Mouse (Mus musculus) limb, embryonic 10.5 days (tissue): ENCODE measurements at regions not wholly inside any gene's neighbourhood (a gene's known extent, or its start where the extent isn't known, plus 50 kb on each side); places are given as distances from the start of the nearest gene placed in this dataset.

Source experiments
- DNase-seq: peaks from one replicate; pipeline ENCODE4 v3.0.0-alpha.2; 2017; ENCODE audit warnings: low spot score
- H3K27ac ChIP-seq: fragments of 300-500 bp; sonication (generic); 2 replicates; pipeline ENCODE4 v1.5.1; 2016; ENCODE audit warnings: mild to moderate bottlenecking
- H3K27me3 ChIP-seq: fragments of 300-500 bp; sonication (generic); 2 replicates; pipeline ENCODE4 v1.6.1; 2016; ENCODE audit warnings: low read depth, mild to moderate bottlenecking; ENCODE audit not compliant: poor library complexity, severe bottlenecking
- H3K36me3 ChIP-seq: fragments of 300-500 bp; sonication (generic); 2 replicates; pipeline ENCODE4 v1.6.1; 2016; ENCODE audit warnings: mild to moderate bottlenecking, moderate library complexity
- H3K4me1 ChIP-seq: fragments of 300-500 bp; sonication (generic); 2 replicates; pipeline ENCODE4 v1.6.1; 2016
- H3K4me3 ChIP-seq: fragments of 300-500 bp; sonication (generic); 2 replicates; pipeline ENCODE4 v1.5.1; 2016; ENCODE audit warnings: mild to moderate bottlenecking, moderate library complexity
- H3K9me3 ChIP-seq: fragments of 300-500 bp; sonication (generic); replicated peaks from 2 replicates; pipeline ENCODE4 v1.6.1; 2016; ENCODE audit warnings: mild to moderate bottlenecking
- WGBS: fragments of 180-500 bp; shearing (Covaris S2); methylation state at CpG from one replicate; pipeline ENCODE4 v1.1.7; 2016; 5-methylcytosine and 5-hydroxymethylcytosine counted together

DNA sequence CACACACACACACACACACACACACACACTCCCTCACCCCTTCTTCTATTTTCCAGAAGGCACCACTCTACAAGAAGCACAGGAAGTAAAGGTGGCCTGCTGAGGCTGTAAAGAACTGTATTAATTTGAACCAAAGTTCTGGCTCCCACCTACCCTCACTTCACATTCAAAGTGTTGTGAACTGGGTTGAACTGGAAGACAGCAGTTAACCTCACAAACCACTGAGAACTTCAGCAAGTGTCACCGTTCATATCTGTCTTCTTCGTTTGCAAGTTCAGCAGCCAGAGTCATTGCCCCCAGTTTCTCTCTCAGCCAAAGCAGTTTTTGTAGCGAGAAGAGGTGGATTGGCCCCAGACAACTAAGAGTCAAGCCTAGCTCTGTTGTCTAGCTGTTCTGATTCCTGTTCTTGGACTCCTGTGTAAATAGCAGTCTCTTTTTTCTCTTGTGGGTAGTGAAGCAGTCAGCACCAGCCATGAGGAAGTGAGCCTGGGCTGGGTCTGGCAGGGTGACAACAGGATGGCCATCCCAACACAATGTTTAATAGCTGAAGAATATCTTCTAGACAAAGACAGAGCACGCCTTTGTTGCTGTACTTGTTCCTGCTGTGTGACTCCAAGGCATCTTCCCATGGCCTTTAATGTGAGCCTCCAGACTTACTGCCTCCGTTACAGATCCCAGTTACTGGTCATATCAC, 452.0 kb upstream of the Meis1 start:
- H3K4me3 ChIP-seq: no peak overlapping the region
- WGBS: 93% methylated on average over 5 of the region's 5 CpGs
- no peak overlapping the region for H3K27ac ChIP-seq
- no peaks in the 10 kb centered on the region for H3K9me3 ChIP-seq
- H3K4me1 ChIP-seq: peaks cover 16% of the 10 kb centered on the region
- H3K36me3 ChIP-seq: no peaks in the 10 kb centered on the region
- no peaks in the 10 kb centered on the region for H3K27me3 ChIP-seq
- no peak for DNase-seq

DNA sequence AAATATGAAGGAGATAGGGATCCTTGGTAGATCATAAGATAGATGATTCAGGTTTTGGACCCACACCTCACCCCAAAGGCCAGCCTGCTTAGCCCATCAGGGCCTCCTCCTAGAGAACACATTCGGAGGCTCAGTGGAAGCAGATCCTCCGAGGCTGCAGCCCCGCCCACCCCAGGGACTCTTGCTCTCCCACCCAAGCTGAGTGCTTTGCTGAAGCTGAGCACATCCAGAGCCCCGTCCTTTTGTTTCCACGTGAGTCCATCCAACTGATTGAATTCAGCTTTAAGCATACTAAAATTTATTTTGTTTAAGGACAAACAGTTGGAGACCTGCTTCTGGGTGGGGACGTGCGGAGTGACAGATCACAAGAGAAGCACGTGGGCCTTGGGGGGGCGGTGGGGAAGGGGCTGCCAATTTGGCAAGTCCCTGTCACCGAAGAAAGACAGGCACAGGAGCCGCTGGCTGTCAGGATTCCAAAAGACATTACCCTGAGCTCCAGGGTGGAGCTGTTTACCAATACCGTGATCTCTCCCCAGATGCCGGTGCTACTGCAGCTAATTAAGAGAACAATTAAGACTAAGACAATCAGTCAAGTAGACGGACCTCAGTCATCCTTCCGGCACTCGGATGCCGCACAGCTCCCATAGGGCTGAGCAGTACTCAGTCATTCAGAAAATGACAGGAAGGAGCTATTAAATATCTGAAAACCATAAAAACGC, 448.9 kb upstream of the Spred2 start:
- Histone ChIP-seq H3K27ac (no peak overlapping the region), H3K36me3 (no peaks in the 10 kb centered on the region), H3K4me3 (0 out of 2 replicates have a peak overlapping the region, but pooled peaks have one; percentile 18), H3K4me1 (peaks cover 8% of the 10 kb centered on the region), H3K27me3 (no peaks in the 10 kb centered on the region), H3K9me3 (no peaks in the 10 kb centered on the region)
- WGBS: 23% methylated on average over 18 of the region's 18 CpGs
- no peak for DNase-seq

DNA sequence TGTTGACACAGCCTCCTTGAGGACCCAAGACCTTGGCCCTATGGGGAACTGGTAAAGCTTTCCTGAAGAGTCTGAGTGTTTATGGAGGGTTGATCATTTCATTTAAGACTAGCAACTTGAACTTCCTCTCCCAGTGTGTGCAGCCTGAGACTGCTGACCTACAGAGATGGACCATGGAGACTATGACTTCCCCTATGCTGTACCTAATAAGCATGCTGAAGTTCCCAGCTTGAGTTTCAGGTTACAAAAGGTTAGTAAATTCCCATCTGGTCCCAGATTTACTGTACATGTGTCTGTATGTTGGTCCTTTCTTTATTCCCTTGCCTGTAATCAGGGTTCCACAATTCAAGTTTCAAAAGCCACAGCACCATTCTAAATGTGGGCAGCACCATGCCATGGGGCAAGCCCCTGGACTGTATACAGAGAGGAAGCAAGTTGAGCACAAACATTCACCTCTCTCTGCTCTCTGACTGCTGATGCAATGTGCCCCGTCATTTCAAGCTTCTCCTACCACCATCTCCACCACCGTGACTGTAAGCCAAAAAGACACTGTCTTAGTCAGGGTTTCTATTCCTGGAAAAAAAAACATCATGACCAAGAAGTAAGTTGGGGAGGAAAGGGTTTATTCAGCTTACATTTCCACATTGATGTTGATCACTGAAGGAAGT, 431.0 kb upstream of the Spred2 start:
- H3K27me3 ChIP-seq: no peaks in the 10 kb centered on the region
- no peaks in the 10 kb centered on the region for H3K36me3 ChIP-seq
- no peak for DNase-seq
- H3K4me3 ChIP-seq: no peak overlapping the region
- no peaks in the 10 kb centered on the region for H3K9me3 ChIP-seq
- WGBS: 83% methylated on average over 2 of the region's 2 CpGs
- H3K27ac ChIP-seq: no peak overlapping the region
- H3K4me1 ChIP-seq: no peaks in the 10 kb centered on the region

DNA sequence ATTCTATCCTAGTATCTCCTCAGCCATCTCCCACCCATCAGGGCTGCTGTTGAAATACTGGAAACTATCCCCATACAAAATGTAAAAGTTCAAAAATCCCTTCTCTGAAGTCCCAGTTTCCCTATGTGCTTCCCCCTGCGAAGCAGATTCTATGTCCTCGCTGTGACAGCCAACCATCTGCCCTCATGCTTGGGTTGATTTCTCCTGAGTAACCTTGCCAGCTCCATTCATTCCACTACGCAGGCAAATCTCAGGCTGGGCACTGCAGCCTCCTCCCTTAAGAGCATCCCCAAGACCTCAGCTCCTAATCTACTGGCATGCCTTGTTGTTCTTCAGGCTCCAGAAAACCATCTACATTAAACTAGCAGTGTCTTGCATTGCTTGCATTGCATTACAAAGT, 402.5 kb upstream of the Spred2 start:
- Histone ChIP-seq H3K9me3 (no peaks in the 10 kb centered on the region), H3K4me1 (no peaks in the 10 kb centered on the region), H3K36me3 (no peaks in the 10 kb centered on the region), H3K27ac (no peak overlapping the region), H3K27me3 (no peaks in the 10 kb centered on the region), H3K4me3 (no peak overlapping the region)
- 87% methylated on average over 3 of the region's 3 CpGs for WGBS
- DNase-seq: no peak

DNA sequence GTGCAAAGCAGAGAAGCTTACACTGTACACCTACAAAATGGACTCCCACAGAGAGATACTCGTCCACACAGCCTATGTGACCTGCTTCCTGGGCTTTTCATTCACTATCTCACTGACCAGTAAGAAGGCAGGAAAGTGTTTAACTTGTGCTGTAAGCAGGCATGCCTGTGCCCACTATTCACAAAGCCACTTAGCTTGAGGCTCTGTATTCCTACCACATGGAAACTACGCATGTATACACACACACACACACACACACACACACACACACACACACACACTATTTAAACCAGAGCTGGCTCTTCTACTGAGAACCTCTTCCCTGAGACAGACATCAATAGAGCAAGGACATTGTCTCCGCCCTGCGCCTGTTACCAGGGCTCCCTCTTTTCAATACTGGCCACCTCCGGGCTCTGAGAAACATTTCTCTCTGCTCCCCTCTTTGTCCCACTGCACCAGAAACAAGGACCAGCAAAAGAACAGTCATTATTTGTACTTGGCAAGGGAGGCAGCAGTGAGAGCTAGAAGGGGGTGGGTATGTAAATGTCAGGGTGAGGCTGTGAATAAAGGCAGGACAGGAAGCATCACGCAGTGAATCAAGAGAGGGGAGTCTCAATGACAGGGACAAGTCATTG, 400.2 kb upstream of the Spred2 start:
- Histone ChIP-seq H3K4me1 (no peaks in the 10 kb centered on the region), H3K4me3 (no peak overlapping the region), H3K36me3 (no peaks in the 10 kb centered on the region), H3K27ac (no peak overlapping the region), H3K9me3 (no peaks in the 10 kb centered on the region), H3K27me3 (no peaks in the 10 kb centered on the region)
- no peak for DNase-seq
- 68% methylated on average over 6 of the region's 6 CpGs for WGBS

DNA sequence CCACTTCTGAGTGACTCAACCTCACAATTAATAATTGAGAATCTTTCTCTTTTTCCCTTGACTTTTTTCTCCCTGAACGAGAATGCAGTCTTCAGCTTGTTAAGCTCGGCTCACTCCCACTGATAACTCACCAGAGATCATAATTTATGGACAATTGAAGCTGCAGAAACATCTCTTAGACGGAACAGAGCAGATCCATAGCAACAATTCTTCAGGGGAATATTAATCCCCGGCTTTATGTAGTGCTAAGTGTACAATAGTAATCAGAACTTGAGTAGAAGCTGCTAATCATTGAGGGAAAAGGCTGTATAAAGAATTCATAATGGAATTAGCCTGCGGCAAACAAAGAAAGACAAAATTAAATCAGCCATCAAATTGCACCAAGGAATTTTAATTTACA, 395.0 kb upstream of the Spred2 start:
- H3K27me3 ChIP-seq: peaks cover 5% of the 10 kb centered on the region; the same call in 1 of the 2 replicates

DNA sequence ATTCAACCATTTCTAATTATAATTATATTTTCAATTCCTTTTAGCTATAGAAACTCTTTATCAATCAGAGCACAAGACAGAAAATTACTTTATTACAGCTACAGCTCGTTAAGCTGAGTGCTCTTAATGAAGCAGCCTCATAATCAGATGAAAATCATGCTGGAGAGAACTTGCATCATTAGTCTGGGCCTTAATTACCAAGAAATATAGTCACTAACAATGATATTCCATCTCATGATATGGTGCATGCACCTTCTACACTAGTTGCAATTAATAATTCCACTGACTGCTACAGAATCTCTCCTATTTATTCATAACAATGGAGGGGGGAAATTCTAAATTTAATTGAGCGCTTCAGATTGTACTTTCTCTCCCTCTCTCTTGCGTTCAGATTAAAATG, 393.5 kb upstream of the Spred2 start:
- Histone ChIP-seq H3K9me3 (no peaks in the 10 kb centered on the region), H3K27me3 (peaks cover 5% of the 10 kb centered on the region; the same call in 1 of the 2 replicates), H3K36me3 (no peaks in the 10 kb centered on the region), H3K4me1 (peaks cover 18% of the 10 kb centered on the region), H3K27ac (no peak overlapping the region), H3K4me3 (no peak overlapping the region)
- WGBS: 82% methylated on average over 3 of the region's 3 CpGs
- DNase-seq: no peak

More for the DNA sequence above, 395.0 kb upstream of the Spred2 start:
- DNase-seq: no peak
- H3K27ac ChIP-seq: no peak overlapping the region
- no peaks in the 10 kb centered on the region for H3K36me3 ChIP-seq
- H3K4me3 ChIP-seq: no peak overlapping the region
- 61% methylated on average over 5 of the region's 5 CpGs for whole genome bisulfite sequencing
- H3K4me1 ChIP-seq: peaks cover 18% of the 10 kb centered on the region
- H3K9me3 ChIP-seq: no peaks in the 10 kb centered on the region

DNA sequence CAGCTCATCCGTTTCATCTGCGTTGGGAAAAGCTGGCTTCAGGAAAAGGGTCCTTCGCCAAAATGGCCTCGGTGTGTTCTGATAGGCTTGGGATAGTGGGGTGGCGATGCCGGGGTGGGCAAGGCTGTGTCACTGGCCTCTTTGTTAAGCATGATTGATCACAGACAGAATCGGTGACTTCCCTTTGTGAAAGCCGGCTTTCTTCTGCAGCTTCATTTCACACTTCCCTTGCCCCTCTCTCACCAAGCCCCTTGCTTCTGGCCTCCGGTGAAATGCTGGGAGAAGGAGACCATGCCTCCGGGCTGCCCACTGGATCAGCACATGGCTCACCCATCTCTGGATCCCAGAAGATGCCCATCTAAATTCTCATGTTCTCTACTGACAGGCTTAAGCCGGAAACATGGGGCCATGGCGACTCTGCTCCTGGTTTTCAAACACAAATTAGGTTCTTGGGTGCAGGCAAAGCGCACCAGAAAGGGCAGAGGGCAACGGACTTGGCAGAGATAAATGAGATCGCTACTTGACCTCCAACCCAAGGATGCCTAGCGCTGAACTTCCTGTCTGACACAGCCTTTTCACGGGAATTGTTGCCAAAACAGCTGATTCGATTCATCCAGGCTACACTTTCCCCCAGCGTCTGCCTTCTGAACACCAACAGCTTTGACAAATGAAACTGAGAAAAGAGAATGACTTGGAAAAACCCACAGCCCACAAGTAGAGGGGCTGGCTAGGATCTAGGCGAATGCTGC, 392.7 kb upstream of the Spred2 start:
- Histone ChIP-seq H3K27me3 (peaks cover 5% of the 10 kb centered on the region; the same call in 1 of the 2 replicates), H3K4me3 (peak overlapping the region; percentile 28), H3K9me3 (no peaks in the 10 kb centered on the region), H3K36me3 (no peaks in the 10 kb centered on the region), H3K27ac (peak overlapping the region; percentile 59), H3K4me1 (peaks cover 18% of the 10 kb centered on the region)
- peak; percentile 51 for DNase-seq
- 12% methylated on average over 20 of the region's 20 CpGs for WGBS

DNA sequence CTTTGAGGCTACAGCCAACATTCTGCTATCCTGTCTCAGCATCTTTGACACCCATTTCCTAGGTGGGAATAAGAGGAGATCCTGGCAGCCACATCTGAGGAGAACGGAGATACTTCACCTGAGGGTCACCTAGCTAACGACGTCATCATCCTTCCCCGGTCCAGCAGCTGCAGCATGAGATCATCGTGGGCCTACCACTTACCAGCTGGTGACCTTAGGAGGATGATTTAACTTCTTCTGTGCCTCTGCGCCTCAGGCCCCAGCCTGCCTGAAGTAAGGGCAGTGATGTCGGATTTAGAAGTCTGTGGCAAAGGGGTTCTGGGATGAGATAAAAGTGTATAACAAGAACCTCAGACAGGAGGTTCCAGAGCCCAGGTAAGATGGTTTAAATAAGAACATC, 391.3 kb upstream of the Spred2 start:
- no peaks in the 10 kb centered on the region for H3K9me3 ChIP-seq
- H3K27me3 ChIP-seq: peaks cover 5% of the 10 kb centered on the region; the same call in 1 of the 2 replicates
- H3K27ac ChIP-seq: no peak overlapping the region
- DNase-seq: no peak
- no peaks in the 10 kb centered on the region for H3K36me3 ChIP-seq
- WGBS: 83% methylated on average over 7 of the region's 7 CpGs
- H3K4me1 ChIP-seq: peaks cover 18% of the 10 kb centered on the region
- no peak overlapping the region for H3K4me3 ChIP-seq

DNA sequence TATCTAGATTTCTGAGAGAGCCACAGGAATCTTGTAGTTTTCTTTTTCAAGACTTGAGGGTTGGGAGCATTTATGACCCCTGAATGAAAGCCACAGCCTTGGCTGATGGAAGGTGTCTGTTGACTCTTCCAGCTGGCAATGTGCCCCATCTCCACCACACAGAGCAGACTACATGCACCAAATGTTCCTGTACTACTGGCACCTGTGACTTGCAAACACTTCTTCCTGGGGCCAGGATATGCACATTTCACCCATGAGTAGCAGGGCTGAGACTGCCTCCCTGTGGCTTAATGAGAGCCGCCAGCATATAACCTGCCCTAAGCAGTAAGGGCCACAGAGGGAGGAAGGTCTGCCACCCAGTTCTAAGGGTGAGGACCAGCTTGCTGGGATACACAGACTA, 390.5 kb upstream of the Spred2 start:
- Histone ChIP-seq H3K27ac (no peak overlapping the region), H3K4me1 (peaks cover 18% of the 10 kb centered on the region), H3K36me3 (no peaks in the 10 kb centered on the region), H3K9me3 (no peaks in the 10 kb centered on the region), H3K27me3 (peaks cover 5% of the 10 kb centered on the region; the same call in 1 of the 2 replicates), H3K4me3 (no peak overlapping the region)
- no peak for DNase-seq
- WGBS: 54% methylated on average over 1 of the region's 1 CpGs

DNA sequence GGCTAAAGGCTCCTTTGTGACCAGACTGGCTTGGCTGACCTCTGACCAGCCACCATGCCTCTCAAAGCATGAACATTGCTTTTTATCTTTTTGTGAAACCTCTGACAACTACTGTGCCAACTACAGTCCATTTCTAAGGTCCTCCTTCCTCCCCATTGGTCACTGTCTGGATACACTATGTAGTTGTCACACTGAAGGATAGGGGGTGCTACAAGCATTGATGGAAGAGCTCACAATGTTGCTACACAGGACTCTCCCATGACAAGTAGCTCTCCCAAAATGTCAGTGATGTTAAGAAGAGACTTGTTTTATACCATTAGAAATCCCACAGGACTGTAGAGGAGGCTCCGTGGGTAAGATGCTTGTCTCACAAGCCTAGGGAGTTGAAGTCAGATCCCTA, 389.0 kb upstream of the Spred2 start:
- 80% methylated on average over 1 of the region's 1 CpGs for WGBS
- H3K27me3 ChIP-seq: peaks cover 5% of the 10 kb centered on the region; the same call in 1 of the 2 replicates
- H3K36me3 ChIP-seq: no peaks in the 10 kb centered on the region
- no peak overlapping the region for H3K27ac ChIP-seq
- no peaks in the 10 kb centered on the region for H3K9me3 ChIP-seq
- H3K4me3 ChIP-seq: no peak overlapping the region
- no peak for DNase-seq
- peaks cover 20% of the 10 kb centered on the region for H3K4me1 ChIP-seq

DNA sequence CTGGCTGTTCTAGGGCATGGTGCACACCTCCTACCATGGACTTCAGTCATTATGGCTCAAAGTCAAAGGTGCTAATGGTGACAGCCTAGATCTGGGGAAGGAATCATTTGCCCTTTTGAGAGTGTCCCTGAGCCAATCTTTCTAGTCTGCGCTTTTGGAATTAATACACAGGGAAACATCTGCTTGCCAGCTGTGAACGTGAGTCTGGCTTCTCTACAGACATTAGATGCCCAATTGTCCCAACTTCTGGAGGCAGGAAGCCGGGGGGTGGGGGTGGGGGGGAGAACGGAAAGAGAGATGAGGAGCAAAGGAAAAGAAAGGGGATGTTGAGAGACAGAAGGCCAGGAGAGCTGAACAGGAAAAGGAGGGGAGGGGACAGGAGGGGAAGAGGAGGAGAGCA, 377.9 kb upstream of the Spred2 start:
- Histone ChIP-seq H3K27ac (0 out of 2 replicates have a peak overlapping the region, but pooled peaks have one; percentile 50), H3K9me3 (no peaks in the 10 kb centered on the region), H3K36me3 (no peaks in the 10 kb centered on the region), H3K4me1 (peaks cover 13% of the 10 kb centered on the region), H3K4me3 (no peak overlapping the region), H3K27me3 (no peaks in the 10 kb centered on the region)
- DNase-seq: peak; percentile 42
- WGBS: 26% methylated on average over 4 of the region's 4 CpGs
